Mouse (Mus musculus): ENCODE results near the gene Pex6. TPM values are rescaled to one million over a fixed set of nuclear protein-coding genes. Genes with fewer than 3 reads are reported as not detected.

The Pex6 gene
- polyA plus RNA-seq, 1 experiment, result 28.8 TPM

DNA sequence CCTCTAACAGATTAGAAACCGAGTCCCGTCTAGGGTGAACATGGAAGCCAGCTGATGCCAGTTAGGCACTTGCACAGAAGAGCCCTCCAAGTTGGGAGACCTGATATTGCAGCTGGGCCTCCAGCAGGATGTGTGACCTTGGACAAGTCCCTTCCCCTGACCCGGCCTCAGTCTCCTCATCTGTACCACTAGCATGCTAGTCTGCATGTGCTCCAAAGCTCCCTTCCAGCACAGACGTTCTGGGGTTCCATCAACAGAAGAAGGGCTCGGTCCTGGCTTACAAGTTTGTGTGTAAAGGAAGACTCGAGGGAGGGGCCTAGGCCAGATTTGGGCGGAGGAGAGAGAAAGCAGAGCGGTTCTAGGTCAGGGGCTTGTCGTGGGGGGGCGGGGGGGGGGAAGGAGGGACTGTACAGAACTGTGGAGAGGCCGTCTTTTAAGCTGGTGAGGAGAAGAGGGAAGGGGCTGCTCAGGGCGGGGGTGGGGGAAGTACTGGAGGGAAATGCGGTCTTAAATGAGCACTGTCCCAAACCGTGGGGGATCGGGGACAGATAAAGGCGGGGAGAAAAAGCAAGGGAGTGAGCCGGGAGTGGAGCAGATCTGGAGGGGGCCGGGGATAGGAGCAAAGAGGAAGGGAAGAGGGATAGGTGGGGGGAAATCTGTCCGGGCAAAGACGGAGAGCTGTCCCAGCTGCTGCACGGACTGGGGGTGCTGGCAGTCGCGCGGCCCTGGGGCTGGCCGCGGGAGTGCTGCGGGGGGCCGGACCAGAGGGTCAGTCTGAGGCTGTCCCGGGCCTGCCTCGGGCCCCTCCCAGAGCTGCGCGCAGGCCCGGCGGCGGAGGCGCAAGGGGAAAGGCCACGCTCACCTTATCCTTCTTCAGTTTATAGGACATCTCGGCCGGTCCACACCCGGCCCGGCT, 7.0 kb upstream of the Pex6 start:
- H3K27ac ChIP-seq (ENCODE audit: control insufficient read depth, insufficient read depth, low read depth, low read length, poor library complexity), result peak overlapping the region; percentile 81
- peaks cover 4% of the 10 kb centered on the region for H3K4me1 ChIP-seq (ENCODE audit: control insufficient read depth, insufficient read depth, low read length)
- H3K4me3 ChIP-seq (replicated peaks; ENCODE audit: control insufficient read depth, low read depth, low read length), result peak overlapping the region; percentile 77
- 4% methylated on average over 38 of the region's 41 CpGs for WGBS
- TF ChIP-seq POLR2A (IDR thresholded peaks at IDR 0.05; ENCODE audit: borderline replicate concordance, control insufficient read depth, low read depth, low read length) (no peak), CTCF (IDR thresholded peaks at IDR 0.05; ENCODE audit: control insufficient read depth, insufficient read depth, low read length) (no peak)

DNA sequence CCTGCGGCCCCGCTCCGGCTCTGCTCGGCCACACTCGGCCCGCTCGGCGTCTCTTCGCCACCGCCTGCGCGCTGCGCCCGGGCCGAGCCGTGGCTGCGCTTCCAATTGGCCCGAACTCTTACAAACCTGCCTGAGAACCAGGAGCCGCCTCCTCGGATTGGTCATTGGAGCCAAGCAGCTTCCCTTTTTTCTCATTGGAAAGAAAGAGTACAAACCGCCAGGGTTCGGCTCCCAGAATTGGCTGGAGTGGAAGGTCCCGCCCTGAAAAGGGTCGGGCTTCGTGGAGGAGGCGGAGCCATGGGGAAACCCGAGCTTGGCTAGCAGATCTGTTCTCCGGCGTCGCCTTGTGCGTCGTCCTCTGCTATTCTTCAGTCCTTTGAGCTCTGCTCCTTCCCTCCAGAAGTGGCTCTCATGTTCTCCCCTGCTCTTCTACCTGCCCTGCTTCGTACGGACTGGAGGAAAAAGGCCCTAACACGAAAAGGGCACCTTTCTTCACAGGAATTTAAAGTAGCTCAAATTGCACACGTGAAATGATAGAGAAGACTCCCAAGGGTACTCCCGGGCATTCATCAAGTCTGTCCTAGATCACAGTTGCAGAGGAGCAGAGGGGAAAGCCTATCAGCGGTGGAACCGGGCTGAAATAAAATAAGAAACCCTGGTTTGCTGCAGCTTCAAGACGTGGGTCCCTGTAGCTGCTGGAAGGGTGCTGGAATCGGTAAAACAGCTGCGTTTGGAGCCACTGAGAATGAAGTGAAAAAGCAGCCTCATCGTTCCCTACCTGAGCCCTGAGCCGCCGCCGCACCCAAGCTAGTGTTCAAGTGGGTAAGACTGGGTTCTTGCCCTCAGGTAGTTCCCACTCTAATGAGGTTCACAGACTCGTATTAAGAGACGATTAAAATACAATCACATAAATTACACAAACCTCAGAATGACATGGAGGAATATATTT, 6.1 kb upstream of the Pex6 start, which contains the start of gene Ppp2r5d:
Gene Ppp2r5d, minus strand, starts transcription at position 225 of the 949 bp plus-strand sequence.
- Histone ChIP-seq H3K4me1 (ENCODE audit: control insufficient read depth, insufficient read depth, low read length) (peaks cover 4% of the 10 kb centered on the region), H3K4me3 (replicated peaks; ENCODE audit: control insufficient read depth, low read depth, low read length) (peak within 1 kb of the TSS; percentile 77), H3K27ac (ENCODE audit: control insufficient read depth, insufficient read depth, low read depth, low read length, poor library complexity) (peak within 1 kb of the TSS; percentile 81)
- under 1% methylated on average over 48 of the region's 48 CpGs for WGBS
- no peak for TF ChIP-seq CTCF (IDR thresholded peaks at IDR 0.05; ENCODE audit: control insufficient read depth, insufficient read depth, low read length)
- TF ChIP-seq POLR2A (IDR thresholded peaks at IDR 0.05; ENCODE audit: borderline replicate concordance, control insufficient read depth, low read depth, low read length), result peak; percentile 73

DNA sequence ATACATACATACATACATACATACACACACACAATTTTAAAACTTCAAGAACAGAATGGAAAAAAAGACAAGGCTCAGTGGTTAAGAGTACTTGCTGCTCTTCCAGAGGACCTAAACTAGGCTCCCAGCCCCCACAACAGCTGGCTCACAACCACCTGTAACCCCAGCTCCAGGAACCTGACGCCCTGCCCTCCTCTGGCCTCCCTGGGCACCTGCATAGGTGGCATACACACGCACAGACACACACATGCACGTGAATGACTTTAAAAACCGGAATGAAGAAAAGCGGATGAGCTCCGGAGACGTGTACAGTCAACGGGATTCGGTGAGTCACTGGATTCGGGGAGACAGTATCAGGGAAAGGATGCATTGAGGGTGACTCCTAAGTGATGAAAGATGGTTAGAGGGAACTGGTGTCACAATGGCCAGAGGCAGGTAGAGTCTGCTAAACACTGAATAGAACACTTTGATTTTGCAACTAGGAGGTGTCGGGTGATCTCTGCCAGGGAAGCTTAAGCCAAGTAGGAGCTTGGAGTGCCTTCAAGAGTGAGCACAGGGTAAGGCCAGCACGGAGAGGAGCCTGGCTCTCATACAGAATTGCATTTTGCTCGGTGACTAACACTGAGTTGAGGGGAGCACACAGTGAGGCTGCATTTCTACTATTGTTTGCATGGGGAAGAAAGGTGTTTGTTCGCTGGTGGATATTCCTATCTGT, 4.7 kb upstream of the Pex6 start:
- no peak overlapping the region for H3K4me3 ChIP-seq (replicated peaks; ENCODE audit: control insufficient read depth, low read depth, low read length)
- H3K27ac ChIP-seq (ENCODE audit: control insufficient read depth, insufficient read depth, low read depth, low read length, poor library complexity), result no peak overlapping the region
- H3K4me1 ChIP-seq (ENCODE audit: control insufficient read depth, insufficient read depth, low read length), result peaks cover 4% of the 10 kb centered on the region
- WGBS, result 89% methylated on average over 14 of the region's 14 CpGs
- no peak for TF ChIP-seq CTCF (IDR thresholded peaks at IDR 0.05; ENCODE audit: control insufficient read depth, insufficient read depth, low read length)
- TF ChIP-seq POLR2A (IDR thresholded peaks at IDR 0.05; ENCODE audit: borderline replicate concordance, control insufficient read depth, low read depth, low read length), result no peak

DNA sequence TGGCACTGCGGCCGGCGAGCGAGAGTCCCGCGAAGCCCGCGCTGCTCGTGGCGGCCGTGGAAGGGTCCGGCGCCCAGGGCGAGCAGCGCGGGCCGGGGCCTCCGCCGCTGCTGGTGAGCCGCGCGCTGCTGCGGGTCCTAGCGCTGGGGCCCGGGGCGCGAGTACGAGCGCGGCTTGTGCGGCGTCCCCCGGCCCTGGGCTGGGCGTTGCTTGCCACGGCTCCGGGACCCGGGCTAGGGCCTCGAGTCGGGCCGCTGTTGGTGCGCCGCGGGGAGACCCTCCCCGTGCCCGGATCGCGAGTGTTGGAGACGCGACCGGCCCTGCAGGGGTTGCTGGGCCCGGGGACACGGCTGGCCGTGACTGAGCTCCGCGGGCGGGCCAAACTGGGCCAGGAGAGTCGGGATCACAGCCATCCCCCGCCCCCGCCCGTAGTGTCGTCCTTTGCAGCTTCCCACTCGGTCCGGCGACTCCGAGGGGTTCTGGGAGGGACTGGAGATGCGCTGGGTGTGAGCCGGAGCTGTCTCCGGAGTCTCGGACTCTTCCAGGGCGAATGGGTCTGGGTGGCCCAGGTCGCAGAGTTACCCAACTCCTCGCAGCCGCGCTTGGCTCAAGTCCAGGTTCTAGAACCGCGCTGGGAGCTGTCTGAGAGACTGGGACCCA, 479 bp downstream of the Pex6 start:
- H3K4me1 ChIP-seq (ENCODE audit: control insufficient read depth, insufficient read depth, low read length), result no peaks in the 10 kb centered on the region
- peak overlapping the region; percentile 88 for H3K27ac ChIP-seq (ENCODE audit: control insufficient read depth, insufficient read depth, low read depth, low read length, poor library complexity)
- peak overlapping the region; percentile 99 for H3K4me3 ChIP-seq (replicated peaks; ENCODE audit: control insufficient read depth, low read depth, low read length)
- TF ChIP-seq POLR2A (IDR thresholded peaks at IDR 0.05; ENCODE audit: borderline replicate concordance, control insufficient read depth, low read depth, low read length) (peak; percentile 5; the same call in 1 of the 2 replicates), CTCF (IDR thresholded peaks at IDR 0.05; ENCODE audit: control insufficient read depth, insufficient read depth, low read length) (no peak)
- under 1% methylated on average over 74 of the region's 76 CpGs for WGBS

DNA sequence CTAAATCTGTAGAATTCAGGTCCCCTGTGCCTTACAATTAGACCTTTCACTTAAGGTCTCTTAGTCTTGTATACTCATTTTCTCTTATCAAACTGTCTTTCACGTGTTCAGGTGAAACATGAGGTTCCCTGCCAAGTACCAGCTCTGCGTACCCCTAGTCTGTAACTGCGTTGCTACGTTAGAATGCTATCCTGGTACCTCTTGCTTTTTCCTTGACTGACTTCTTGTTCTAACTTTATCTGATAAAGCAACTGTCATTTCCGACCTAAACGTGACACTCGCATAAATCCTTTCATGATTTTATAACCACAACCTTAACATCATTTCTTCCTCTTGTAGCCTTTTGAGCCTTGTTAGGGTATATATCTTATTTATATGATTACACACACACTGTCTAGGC, 1.2 kb downstream of the Pex6 start:
- Histone ChIP-seq H3K4me1 (ENCODE audit: control insufficient read depth, insufficient read depth, low read length) (no peaks in the 10 kb centered on the region), H3K27ac (ENCODE audit: control insufficient read depth, insufficient read depth, low read depth, low read length, poor library complexity) (no peak overlapping the region), H3K4me3 (replicated peaks; ENCODE audit: control insufficient read depth, low read depth, low read length) (peak overlapping the region; percentile 99)
- WGBS, result 2% methylated on average over 7 of the region's 7 CpGs
- TF ChIP-seq CTCF (IDR thresholded peaks at IDR 0.05; ENCODE audit: control insufficient read depth, insufficient read depth, low read length) (no peak), POLR2A (IDR thresholded peaks at IDR 0.05; ENCODE audit: borderline replicate concordance, control insufficient read depth, low read depth, low read length) (no peak)

DNA sequence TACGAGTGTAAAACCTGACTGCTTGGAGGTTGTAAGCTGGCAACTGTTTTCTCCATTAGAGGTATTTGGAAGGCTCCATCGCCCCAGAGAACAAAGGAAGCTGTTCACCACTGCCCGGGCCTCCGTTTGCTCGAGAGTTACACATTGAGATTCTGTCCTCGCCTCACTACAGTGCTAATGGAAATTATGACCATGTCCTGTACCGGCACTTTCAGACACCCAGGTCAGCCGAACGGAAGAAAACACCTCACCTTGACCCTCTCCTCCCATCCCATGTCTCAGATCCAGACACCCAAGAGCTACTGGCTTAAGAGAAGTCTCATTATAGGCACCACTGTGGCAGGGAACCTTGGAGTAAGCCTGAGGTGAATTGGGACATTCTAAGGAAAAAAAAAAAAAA, 2.6 kb downstream of the Pex6 start:
- 87% methylated on average over 9 of the region's 9 CpGs for WGBS
- Histone ChIP-seq H3K27ac (ENCODE audit: control insufficient read depth, insufficient read depth, low read depth, low read length, poor library complexity) (no peak overlapping the region), H3K4me1 (ENCODE audit: control insufficient read depth, insufficient read depth, low read length) (no peaks in the 10 kb centered on the region), H3K4me3 (replicated peaks; ENCODE audit: control insufficient read depth, low read depth, low read length) (no peak overlapping the region)
- TF ChIP-seq CTCF (IDR thresholded peaks at IDR 0.05; ENCODE audit: control insufficient read depth, insufficient read depth, low read length) (no peak), POLR2A (IDR thresholded peaks at IDR 0.05; ENCODE audit: borderline replicate concordance, control insufficient read depth, low read depth, low read length) (no peak)

DNA sequence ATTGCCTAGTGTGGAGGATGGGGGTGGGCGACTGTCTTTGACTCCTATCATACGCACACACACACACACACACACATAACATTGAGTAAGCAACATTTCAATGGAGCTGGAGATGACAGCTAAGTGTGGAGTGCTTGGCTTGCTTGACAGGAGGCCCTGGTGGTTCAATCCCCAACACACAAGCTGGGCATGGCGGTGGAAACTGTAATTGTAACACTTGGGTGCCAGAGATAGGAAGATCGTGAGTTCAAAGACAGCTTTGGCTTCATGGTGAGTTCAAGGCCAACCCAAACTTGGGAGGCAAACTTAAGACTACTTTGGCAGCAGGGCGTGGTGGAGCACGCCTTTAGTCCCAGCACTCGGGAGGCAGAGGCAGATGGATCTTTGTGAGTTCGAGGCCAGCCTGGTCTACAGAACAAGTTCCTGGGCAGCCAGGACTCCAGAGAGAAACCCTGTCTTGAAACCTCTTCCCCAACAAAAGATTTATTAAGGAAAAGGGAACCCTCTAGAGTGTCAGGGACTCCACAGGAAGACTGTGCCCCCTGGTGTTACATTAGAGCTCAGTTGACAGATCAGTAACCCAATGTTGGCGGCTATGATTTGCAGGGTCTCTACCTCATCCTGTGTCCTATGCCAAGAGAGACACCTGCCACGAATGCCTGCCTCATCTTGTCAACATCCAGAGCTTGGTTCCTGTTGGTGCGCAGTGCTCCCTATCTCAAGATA, 3.7 kb downstream of the Pex6 start:
- no peak for TF ChIP-seq POLR2A (IDR thresholded peaks at IDR 0.05; ENCODE audit: borderline replicate concordance, control insufficient read depth, low read depth, low read length)
- no peak for TF ChIP-seq CTCF (IDR thresholded peaks at IDR 0.05; ENCODE audit: control insufficient read depth, insufficient read depth, low read length)
- Histone ChIP-seq H3K4me1 (ENCODE audit: control insufficient read depth, insufficient read depth, low read length) (no peaks in the 10 kb centered on the region), H3K4me3 (replicated peaks; ENCODE audit: control insufficient read depth, low read depth, low read length) (no peak overlapping the region), H3K27ac (ENCODE audit: control insufficient read depth, insufficient read depth, low read depth, low read length, poor library complexity) (no peak overlapping the region)
- WGBS, result 87% methylated on average over 11 of the region's 11 CpGs

Measured in bone marrow, adult 2 months (tissue).